Mouse (Mus musculus) ES-E14 (cell line): ENCODE measurements at regions not wholly inside any gene's neighbourhood (a gene's known extent, or its start where the extent isn't known, plus 50 kb on each side); places are given as distances from the start of the nearest gene placed in this dataset.

Experiments
- DNase-seq: peaks from one replicate; pipeline ENCODE4 v3.0.0-alpha.2; 2013; ENCODE audit warnings: low read depth, low spot score
- H3K27ac ChIP-seq: 2 replicates; pipeline ENCODE4 v1.5.1; 2012; ENCODE audit warnings: low read depth, mild to moderate bottlenecking, low read length, moderate library complexity, mixed read lengths; ENCODE audit not compliant: poor library complexity, insufficient read depth, severe bottlenecking
- H3K36me3 ChIP-seq: 2 replicates; pipeline ENCODE4 v1.6.1; 2012; ENCODE audit warnings: mild to moderate bottlenecking, low read length, moderate library complexity, mixed read lengths; ENCODE audit not compliant: control insufficient read depth, poor library complexity, insufficient read depth, severe bottlenecking
- H3K4me1 ChIP-seq, 2 experiments: fragments of 150-350 bp in 1 of 2; sonication (generic) in 1 of 2; 2 replicates each; pipeline ENCODE4 v1.6.1; 2012; ENCODE audit warnings: low read length in 2 of 2, mild to moderate bottlenecking in 1 of 2, mixed read lengths in 1 of 2; ENCODE audit not compliant: control insufficient read depth in 2 of 2, insufficient read depth in 2 of 2, poor library complexity in 1 of 2
- H3K4me3 ChIP-seq, 2 experiments: fragments of 150-350 bp in 1 of 2; sonication (generic) in 1 of 2; 2 replicates each; pipeline ENCODE4 v1.5.1; 2012; ENCODE audit warnings: low read length in 2 of 2, low read depth in 1 of 2, mild to moderate bottlenecking in 1 of 2, mixed read lengths in 1 of 2; ENCODE audit not compliant: insufficient read depth in 1 of 2, poor library complexity in 1 of 2, severe bottlenecking in 1 of 2
- H3K9ac ChIP-seq: 2 replicates; pipeline ENCODE4 v1.6.1; 2012; ENCODE audit warnings: low read depth, mild to moderate bottlenecking, low read length, mixed read lengths; ENCODE audit not compliant: poor library complexity, insufficient read depth, severe bottlenecking
- H3K9me3 ChIP-seq: fragments of 150-350 bp; sonication (generic); 2 replicates; pipeline ENCODE4 v1.6.1; 2012; ENCODE audit warnings: low read depth, mild to moderate bottlenecking, low read length; ENCODE audit not compliant: control insufficient read depth, insufficient read depth
- CHD2 ChIP-seq: IDR thresholded peaks from 2 replicates; pipeline ENCODE4 v1.6.1; 2014; ENCODE audit warnings: mild to moderate bottlenecking, low read depth, low read length, inconsistent platforms
- HCFC1 ChIP-seq: IDR thresholded peaks from 2 replicates; pipeline ENCODE4 v1.6.1; 2012; ENCODE audit warnings: low read length, inconsistent platforms, borderline replicate concordance; ENCODE audit not compliant: insufficient read depth
- MAFK ChIP-seq: IDR thresholded peaks from 2 replicates; pipeline ENCODE4 v1.6.1; 2014; ENCODE audit warnings: mild to moderate bottlenecking, low read depth, low read length, inconsistent platforms; ENCODE audit not compliant: insufficient read depth
- ZC3H11A ChIP-seq: IDR thresholded peaks from 2 replicates; pipeline ENCODE4 v1.6.1; 2012; ENCODE audit warnings: low read depth, mild to moderate bottlenecking, inconsistent platforms, low read length, borderline replicate concordance
- ZNF384 ChIP-seq: IDR thresholded peaks from 2 replicates; pipeline ENCODE4 v1.6.1; 2012; ENCODE audit warnings: low read depth, low read length, inconsistent platforms
- in situ Hi-C, 2 experiments: fragments of 600-800 bp; cut with MboI; formaldehyde crosslinking; loops; one replicate each; pipeline ENCODE4 v1.15.1; 2025; ENCODE audit warnings: low sequenced_read_pairs in 2 of 2, inconsistent platforms in 1 of 2; ENCODE audit not compliant: unreplicated experiment in 2 of 2

DNA sequence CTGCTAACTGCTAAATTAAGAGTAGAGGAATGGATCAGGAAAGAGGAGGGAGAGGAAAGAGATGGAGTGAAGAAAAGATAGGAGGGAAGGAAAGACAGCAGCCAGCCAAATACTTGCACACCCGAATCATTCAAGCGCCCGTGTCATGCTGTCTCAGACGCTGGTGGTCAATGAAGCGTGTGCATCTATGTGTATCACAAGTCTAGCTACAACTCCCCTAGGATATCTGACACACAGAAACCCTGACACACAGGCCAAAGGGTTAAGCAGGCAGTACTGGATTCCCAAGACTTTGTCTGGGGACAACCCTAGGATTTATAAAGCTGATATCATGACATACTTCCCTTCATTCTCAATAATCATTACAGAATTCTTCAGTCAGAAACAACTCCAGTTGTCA lies 289.7 kb downstream of the Ptbp2 start:
- in situ Hi-C loops, result no loop called here
- Histone ChIP-seq H3K36me3 (no peaks in the 10 kb centered on the region), H3K27ac (no peak overlapping the region), H3K4me1 (no peaks in the 10 kb centered on the region), H3K4me3 (no peak overlapping the region), H3K9ac (no peak overlapping the region), H3K9me3 (no peaks in the 10 kb centered on the region)
- no peak for DNase-seq
- TF ChIP-seq CHD2, result no peak

DNA sequence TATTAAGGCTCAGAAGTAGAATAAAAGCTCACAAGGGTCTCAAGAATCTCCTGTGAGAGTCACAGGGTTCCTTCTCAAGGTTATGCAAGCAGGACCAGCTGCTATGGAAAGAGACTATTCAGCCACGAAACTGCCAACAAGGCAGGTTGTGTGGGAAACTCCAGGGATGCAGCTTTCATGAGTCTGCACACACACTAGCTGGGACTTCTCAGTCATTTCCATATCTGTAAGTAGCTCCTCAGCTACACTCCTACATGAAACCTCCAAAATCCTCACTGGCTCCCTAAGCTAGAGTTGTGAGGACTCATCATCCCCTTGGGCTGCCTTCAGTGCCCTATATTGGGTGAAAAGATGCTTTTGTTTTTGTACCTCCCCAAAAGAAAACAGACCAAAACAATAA lies 291.6 kb downstream of the Ptbp2 start:
- no peaks in the 10 kb centered on the region for H3K9me3 ChIP-seq
- TF ChIP-seq CHD2 (no peak), MAFK (no peak), HCFC1 (no peak), ZC3H11A (no peak), ZNF384 (no peak)
- H3K4me1 ChIP-seq, result no peaks in the 10 kb centered on the region
- H3K36me3 ChIP-seq, result no peaks in the 10 kb centered on the region
- H3K4me3 ChIP-seq, result no peak overlapping the region
- no peak overlapping the region for H3K27ac ChIP-seq
- no peak overlapping the region for H3K9ac ChIP-seq
- in situ Hi-C loops, result no loop called here
- DNase-seq, result no peak

DNA sequence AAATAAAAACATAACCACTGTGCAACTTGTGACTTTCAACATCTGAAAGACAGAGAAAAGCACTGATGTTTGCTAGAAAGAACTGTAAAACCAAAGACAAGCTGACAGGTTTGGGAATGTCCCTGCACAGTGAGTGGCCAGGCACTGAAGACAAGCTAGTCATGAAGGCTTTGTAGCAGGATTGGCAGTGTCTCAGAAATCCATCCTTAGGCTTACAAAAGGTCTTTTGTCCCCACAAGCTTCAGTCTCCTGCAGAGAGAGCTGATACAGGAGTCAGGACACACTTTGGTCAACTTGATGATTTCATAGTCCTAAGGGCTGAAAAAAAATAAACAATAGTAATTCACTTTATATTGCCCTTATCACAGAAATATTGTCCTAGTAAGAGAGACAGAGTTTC lies 294.9 kb downstream of the Ptbp2 start:
- in situ Hi-C loops, result no loop called here
- H3K9me3 ChIP-seq, result no peaks in the 10 kb centered on the region
- H3K9ac ChIP-seq, result no peak overlapping the region

More for the DNA sequence above, 294.9 kb downstream of the Ptbp2 start:
- H3K27ac ChIP-seq, result no peak overlapping the region
- no peak for DNase-seq
- no peak overlapping the region for H3K4me3 ChIP-seq
- TF ChIP-seq CHD2 (no peak), MAFK (no peak), HCFC1 (no peak), ZNF384 (no peak), ZC3H11A (no peak)
- H3K4me1 ChIP-seq, result no peaks in the 10 kb centered on the region
- no peaks in the 10 kb centered on the region for H3K36me3 ChIP-seq
